Mouse (Mus musculus): Measurements from ENCODE around the gene Slc25a26.
"Not testable (repeated sequence)": the region's sequence is repeated elsewhere in the genome, so short reads cannot be mapped to it uniquely, and the experiment has no call there.

Slc25a26 gene

GRCm38 (mm10) chr6:94550851-94551250 is 50.7 kb downstream of the Slc25a26 start:
- DNase-seq (ENCODE audit: low read depth): no peak

- no peak for DNase-seq (ENCODE audit: low read depth)
Measured at GRCm38 (mm10) chr6:94553085-94553484, 53.0 kb downstream of the Slc25a26 start.

- not testable (repeated sequence) for DNase-seq (ENCODE audit: low read depth)
Measured at GRCm38 (mm10) chr6:94558603-94559002, 58.5 kb downstream of the Slc25a26 start.

GRCm38 (mm10) chr6:94560896-94561295 is 60.8 kb downstream of the Slc25a26 start:
- DNase-seq (ENCODE audit: low read depth): no peak

DNA sequence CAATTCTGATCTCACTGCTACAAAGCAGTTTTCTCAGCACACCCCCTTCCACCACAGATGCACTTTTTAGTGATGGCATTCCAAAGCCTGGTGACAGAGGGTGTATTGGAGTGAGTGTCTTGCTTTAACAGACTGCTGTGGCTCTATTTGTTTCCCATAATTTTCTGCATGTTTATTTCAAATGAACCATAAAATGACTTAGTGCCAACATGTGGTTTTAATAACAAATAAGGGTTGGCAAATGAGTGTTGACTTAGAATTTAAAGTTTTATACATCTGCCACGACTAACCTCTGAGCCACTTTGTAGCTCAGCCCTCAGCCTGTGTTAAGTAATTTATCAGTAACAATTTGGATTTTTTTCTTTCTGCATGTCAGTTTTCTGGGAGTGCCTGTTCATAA is 61.2 kb downstream of the Slc25a26 start:
- DNase-seq (ENCODE audit: low read depth): no peak

GRCm38 (mm10) chr6:94563203-94563940 is 63.2 kb downstream of the Slc25a26 start:
- DNase-seq (ENCODE audit: low read depth): no peak

GRCm38 (mm10) chr6:94565766-94566165 is 65.6 kb downstream of the Slc25a26 start:
- DNase-seq (ENCODE audit: low read depth): no peak

GRCm38 (mm10) chr6:94568040-94568439 is 67.9 kb downstream of the Slc25a26 start:
- DNase-seq (ENCODE audit: low read depth): no peak

DNA sequence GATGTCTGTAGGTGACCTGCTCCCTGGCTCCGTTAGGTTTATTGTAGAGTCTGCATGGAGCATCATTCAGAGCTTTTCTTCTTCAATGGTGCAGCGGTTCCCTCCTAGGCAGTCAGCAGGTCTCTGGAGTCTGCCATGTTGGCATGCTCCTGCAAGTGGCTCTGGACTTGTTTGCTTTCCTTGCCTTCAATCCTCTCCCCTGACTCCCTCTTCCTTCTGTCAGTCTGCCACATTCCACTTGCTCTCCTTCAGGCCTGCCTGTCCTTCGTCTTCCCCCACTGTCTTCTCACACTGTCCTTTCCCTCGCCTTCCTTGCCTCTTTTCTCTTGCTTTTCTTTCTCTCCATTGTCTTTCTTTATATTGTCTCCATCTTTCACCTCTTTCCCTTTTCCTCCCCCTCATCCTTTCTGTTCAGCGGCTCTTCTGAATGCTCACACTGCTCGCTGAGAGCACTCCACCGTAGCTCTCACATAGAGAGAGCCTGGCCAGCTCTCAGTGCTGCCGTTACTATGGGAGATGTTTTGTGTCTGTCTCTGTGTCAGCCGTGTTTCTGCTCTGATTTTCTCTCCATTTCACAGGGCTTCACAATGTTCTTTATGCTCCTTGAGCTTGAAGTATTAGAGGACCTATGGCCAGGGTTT is 75.5 kb downstream of the Slc25a26 start:
- DNase-seq (ENCODE audit: low read depth): no peak

DNA sequence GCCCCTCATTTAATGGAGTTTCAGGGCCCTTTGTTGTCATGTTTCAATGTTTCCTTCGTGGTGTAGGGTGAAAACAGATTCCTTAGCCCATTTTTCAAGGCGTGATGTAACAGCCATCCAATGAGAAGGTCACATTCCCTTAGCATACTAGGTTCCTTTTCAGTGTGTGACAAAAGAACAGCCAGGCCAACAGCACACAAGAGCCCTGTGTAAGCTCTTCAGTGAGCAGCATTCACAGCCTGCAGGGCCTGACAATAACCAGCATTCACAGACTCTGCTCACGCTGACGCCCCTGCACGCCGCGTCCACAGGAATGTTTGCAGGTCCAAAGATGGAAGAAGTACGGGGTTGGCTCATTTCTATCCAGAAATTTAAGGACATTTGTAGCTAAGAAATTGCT is 77.9 kb downstream of the Slc25a26 start:
- no peak for DNase-seq (ENCODE audit: low read depth)

GRCm38 (mm10) chr6:94582055-94582454 is 81.9 kb downstream of the Slc25a26 start:
- no peak for DNase-seq (ENCODE audit: low read depth)

DNA sequence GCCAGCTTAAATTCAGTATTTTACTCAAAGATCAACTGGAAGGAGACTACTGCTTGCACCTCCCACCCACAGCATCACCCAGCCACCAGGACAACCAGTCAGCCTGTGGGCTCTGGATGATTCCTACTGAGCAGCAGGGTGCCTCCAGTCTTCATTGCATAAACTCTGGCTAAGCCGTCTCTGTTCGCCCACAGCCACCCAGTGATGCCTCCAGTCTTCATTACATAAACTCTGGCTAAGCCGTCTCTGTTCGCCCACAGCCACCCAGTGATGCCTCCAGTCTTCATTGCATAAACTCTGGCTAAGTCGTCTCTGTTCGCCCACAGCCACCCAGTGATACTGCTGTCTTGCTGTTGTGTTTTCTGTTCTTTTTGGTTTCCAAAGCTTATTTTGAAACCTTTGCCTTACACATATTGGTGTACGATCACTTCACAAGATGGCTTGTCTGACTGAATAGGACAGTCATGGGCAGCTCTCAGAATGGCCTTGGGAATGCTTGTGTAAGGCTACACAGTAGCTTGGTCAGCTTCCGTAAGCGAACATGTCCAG is 84.1 kb downstream of the Slc25a26 start:
- DNase-seq (ENCODE audit: low read depth): no peak

- DNase-seq (ENCODE audit: low read depth): no peak
Measured at GRCm38 (mm10) chr6:94584976-94585375, 84.8 kb downstream of the Slc25a26 start.

DNA sequence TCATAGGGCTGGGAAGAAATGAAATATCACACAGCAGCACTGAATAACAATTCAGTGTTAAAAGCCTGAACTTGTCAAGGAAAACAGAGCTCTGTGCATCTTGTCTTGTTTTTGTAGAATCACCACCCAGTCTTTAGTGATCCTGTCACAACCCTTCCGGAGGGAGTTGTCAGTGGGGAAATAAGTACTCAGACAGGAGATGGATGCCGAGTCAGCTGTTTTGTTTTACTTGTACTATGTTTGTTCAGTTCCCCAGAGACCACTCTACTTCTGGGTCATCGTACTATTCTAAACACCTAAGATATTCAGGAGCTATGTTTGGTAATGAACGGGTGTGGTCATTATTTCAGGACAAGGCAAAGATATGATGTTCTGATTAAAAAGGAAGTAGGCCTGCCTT is 88.2 kb downstream of the Slc25a26 start:
- DNase-seq (ENCODE audit: low read depth): no peak

DNA sequence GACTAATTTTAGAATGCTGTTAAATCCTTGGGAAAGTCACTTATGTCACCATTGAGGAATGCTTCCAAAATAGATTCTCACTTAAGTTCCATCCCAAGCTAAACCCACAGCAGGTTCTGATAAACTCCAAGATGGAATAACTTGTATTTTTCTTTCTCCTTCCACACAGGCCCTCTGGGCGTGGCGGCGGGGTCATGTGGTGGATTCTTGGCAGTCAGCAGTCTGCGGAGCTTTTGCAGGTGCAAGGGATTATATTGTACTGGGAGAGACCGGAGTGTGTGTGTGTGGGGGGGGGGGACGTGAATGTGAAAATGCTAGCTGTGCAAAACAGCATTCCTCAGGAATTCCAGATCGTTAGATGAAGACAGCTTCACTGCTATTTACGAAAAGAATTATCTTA is 92.1 kb downstream of the Slc25a26 start:
- no peak for DNase-seq (ENCODE audit: low read depth)

GRCm38 (mm10) chr6:94592710-94593109 is 92.6 kb downstream of the Slc25a26 start:
- no peak for DNase-seq (ENCODE audit: low read depth)

- no peak for DNase-seq (ENCODE audit: low read depth)
Measured at GRCm38 (mm10) chr6:94594096-94594665, 94.0 kb downstream of the Slc25a26 start.

GRCm38 (mm10) chr6:94594711-94595110 is 94.6 kb downstream of the Slc25a26 start:
- DNase-seq (ENCODE audit: low read depth): no peak

- no peak for DNase-seq (ENCODE audit: low read depth)
Measured at GRCm38 (mm10) chr6:94595206-94595605, 95.1 kb downstream of the Slc25a26 start.

GRCm38 (mm10) chr6:94596051-94596760 is 96.1 kb downstream of the Slc25a26 start:
- no peak for DNase-seq (ENCODE audit: low read depth)

GRCm38 (mm10) chr6:94596761-94597485 is 96.8 kb downstream of the Slc25a26 start:
- DNase-seq (ENCODE audit: low read depth): peak; percentile 55

DNA sequence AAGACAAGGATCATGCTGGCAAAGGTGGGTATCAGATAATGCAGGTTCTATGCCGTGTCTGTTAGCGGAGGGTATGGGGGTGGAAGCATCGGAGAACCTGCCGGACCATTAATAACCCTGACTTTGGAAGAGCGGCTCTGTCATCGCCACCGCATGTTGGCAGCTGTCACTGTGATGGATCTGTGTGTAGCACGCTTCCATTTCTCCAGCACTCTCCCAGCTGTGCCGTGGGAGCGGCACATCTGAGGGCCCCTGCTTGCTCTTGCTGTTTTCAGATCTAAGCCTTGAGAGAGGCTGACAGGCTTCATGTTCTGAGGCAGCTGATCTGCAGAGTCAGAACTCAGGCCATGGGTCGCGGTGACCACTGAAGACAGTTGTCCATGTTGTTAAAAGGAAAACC is 98.3 kb downstream of the Slc25a26 start:
- no peak for DNase-seq (ENCODE audit: low read depth)
